Mouse (Mus musculus): Measurements from ENCODE around the gene Samd5. TPM values are rescaled to one million over a fixed set of nuclear protein-coding genes. Genes with fewer than 3 reads are reported as not detected.
A peak's percentile ranks its signal among the peaks of the same experiment; 100 is the strongest.

Gene Samd5
- 5.4 TPM in 2 replicates for polyA plus RNA-seq (2015; fragmentation: Nextera tagmentation; extraction: Ambion mirVana)

- ATAC-seq (ENCODE audit: insufficient read depth, low FRiP score) = peak; percentile 85
- H3K4me2 ChIP-seq (ENCODE audit: low read depth, low read length) = peak within 1 kb of the TSS; percentile 92
- peak within 1 kb of the TSS; percentile 83 for H3K9ac ChIP-seq (ENCODE audit: low read length)
- WGBS = under 1% methylated on average over 88 of the region's 91 CpGs
- peak within 1 kb of the TSS; percentile 62 for H3K27ac ChIP-seq (ENCODE audit: low read length)
- no peaks in the 10 kb centered on the region; the same call in 1 of the 2 replicates for H3K27me3 ChIP-seq (ENCODE audit: control insufficient read depth, insufficient read depth, low read length)
- peak within 1 kb of the TSS; percentile 79 for H3K4me3 ChIP-seq (replicated peaks; ENCODE audit: low read length)
- peaks cover 11% of the 10 kb centered on the region for H3K4me1 ChIP-seq (ENCODE audit: control insufficient read depth, insufficient read depth, low read length)
- no peaks in the 10 kb centered on the region for H3K36me3 ChIP-seq (ENCODE audit: control insufficient read depth, insufficient read depth, low read length)
- H3K9me3 ChIP-seq (replicated peaks; ENCODE audit: control insufficient read depth, low read length) = no peaks in the 10 kb centered on the region
Observed at GRCm38 (mm10) chr10:9674561-9675521, at the start of gene Samd5. Samd5 (minus strand) TSS chr10:9675208.

- Histone ChIP-seq H3K9ac (ENCODE audit: low read length) (no peak overlapping the region), H3K4me3 (replicated peaks; ENCODE audit: low read length) (no peak overlapping the region)
- ATAC-seq (ENCODE audit: insufficient read depth, low FRiP score) = peak; percentile 68
Observed at GRCm38 (mm10) chr10:9722519-9723303, 47.7 kb upstream of the Samd5 start.

GRCm38 (mm10) chr10:9720027-9720426 is 45.0 kb upstream of the Samd5 start:
- no peaks in the 10 kb centered on the region for H3K9me3 ChIP-seq (replicated peaks; ENCODE audit: control insufficient read depth, low read length)
- H3K9ac ChIP-seq (ENCODE audit: low read length) = no peak overlapping the region
- H3K4me1 ChIP-seq (ENCODE audit: control insufficient read depth, insufficient read depth, low read length) = peaks cover 8% of the 10 kb centered on the region
- H3K36me3 ChIP-seq (ENCODE audit: control insufficient read depth, insufficient read depth, low read length) = no peaks in the 10 kb centered on the region
- ATAC-seq (ENCODE audit: insufficient read depth, low FRiP score) = no peak
- H3K4me3 ChIP-seq (replicated peaks; ENCODE audit: low read length) = no peak overlapping the region
- WGBS = 64% methylated on average over 5 of the region's 5 CpGs
- H3K27ac ChIP-seq (ENCODE audit: low read length) = no peak overlapping the region
- no peaks in the 10 kb centered on the region for H3K27me3 ChIP-seq (ENCODE audit: control insufficient read depth, insufficient read depth, low read length)
- H3K4me2 ChIP-seq (ENCODE audit: low read depth, low read length) = no peak overlapping the region

More at GRCm38 (mm10) chr10:9722519-9723303, 47.7 kb upstream of the Samd5 start:
- H3K27me3 ChIP-seq (ENCODE audit: control insufficient read depth, insufficient read depth, low read length) = no peaks in the 10 kb centered on the region
- WGBS = 70% methylated on average over 9 of the region's 11 CpGs
- peaks cover 7% of the 10 kb centered on the region for H3K4me1 ChIP-seq (ENCODE audit: control insufficient read depth, insufficient read depth, low read length)
- H3K4me2 ChIP-seq (ENCODE audit: low read depth, low read length) = no peak overlapping the region
- no peak overlapping the region; the same call in 1 of the 2 replicates for H3K27ac ChIP-seq (ENCODE audit: low read length)
- H3K36me3 ChIP-seq (ENCODE audit: control insufficient read depth, insufficient read depth, low read length) = no peaks in the 10 kb centered on the region
- no peaks in the 10 kb centered on the region for H3K9me3 ChIP-seq (replicated peaks; ENCODE audit: control insufficient read depth, low read length)

- Histone ChIP-seq H3K9me3 (replicated peaks; ENCODE audit: control insufficient read depth, low read length) (no peaks in the 10 kb centered on the region), H3K4me2 (ENCODE audit: low read depth, low read length) (no peak overlapping the region), H3K4me1 (ENCODE audit: control insufficient read depth, insufficient read depth, low read length) (peaks cover 8% of the 10 kb centered on the region), H3K27me3 (ENCODE audit: control insufficient read depth, insufficient read depth, low read length) (no peaks in the 10 kb centered on the region), H3K9ac (ENCODE audit: low read length) (no peak overlapping the region), H3K4me3 (replicated peaks; ENCODE audit: low read length) (no peak overlapping the region), H3K27ac (ENCODE audit: low read length) (peak overlapping the region; percentile 67; the same call in 1 of the 2 replicates), H3K36me3 (ENCODE audit: control insufficient read depth, insufficient read depth, low read length) (no peaks in the 10 kb centered on the region)
- WGBS = 31% methylated on average over 5 of the region's 5 CpGs
- ATAC-seq (ENCODE audit: insufficient read depth, low FRiP score) = peak; percentile 61; the same call in 1 of the 2 replicates
Observed at GRCm38 (mm10) chr10:9718086-9718485, 43.1 kb upstream of the Samd5 start.

- H3K4me1 ChIP-seq (ENCODE audit: control insufficient read depth, insufficient read depth, low read length) = no peaks in the 10 kb centered on the region
- no peaks in the 10 kb centered on the region for H3K27me3 ChIP-seq (ENCODE audit: control insufficient read depth, insufficient read depth, low read length)
- WGBS = 64% methylated on average over 1 of the region's 1 CpGs
- ATAC-seq (ENCODE audit: insufficient read depth, low FRiP score) = no peak
- H3K4me2 ChIP-seq (ENCODE audit: low read depth, low read length) = no peak overlapping the region
- H3K9ac ChIP-seq (ENCODE audit: low read length) = no peak overlapping the region
- H3K9me3 ChIP-seq (replicated peaks; ENCODE audit: control insufficient read depth, low read length) = no peaks in the 10 kb centered on the region
- no peak overlapping the region for H3K4me3 ChIP-seq (replicated peaks; ENCODE audit: low read length)
- H3K36me3 ChIP-seq (ENCODE audit: control insufficient read depth, insufficient read depth, low read length) = no peaks in the 10 kb centered on the region
- no peak overlapping the region for H3K27ac ChIP-seq (ENCODE audit: low read length)
Observed at GRCm38 (mm10) chr10:9704956-9705355, 29.9 kb upstream of the Samd5 start.

GRCm38 (mm10) chr10:9699071-9699761 is 24.2 kb upstream of the Samd5 start:
- no peaks in the 10 kb centered on the region for H3K27me3 ChIP-seq (ENCODE audit: control insufficient read depth, insufficient read depth, low read length)
- peak; percentile 94 for ATAC-seq (ENCODE audit: insufficient read depth, low FRiP score)
- H3K4me1 ChIP-seq (ENCODE audit: control insufficient read depth, insufficient read depth, low read length) = no peaks in the 10 kb centered on the region
- peak overlapping the region; percentile 29 for H3K4me2 ChIP-seq (ENCODE audit: low read depth, low read length)
- no peaks in the 10 kb centered on the region for H3K9me3 ChIP-seq (replicated peaks; ENCODE audit: control insufficient read depth, low read length)
- H3K4me3 ChIP-seq (replicated peaks; ENCODE audit: low read length) = 0 out of 2 replicates have a peak overlapping the region, but pooled peaks have one; percentile 5
- no peak overlapping the region for H3K9ac ChIP-seq (ENCODE audit: low read length)
- H3K36me3 ChIP-seq (ENCODE audit: control insufficient read depth, insufficient read depth, low read length) = no peaks in the 10 kb centered on the region
- 59% methylated on average over 22 of the region's 22 CpGs for WGBS
- H3K27ac ChIP-seq (ENCODE audit: low read length) = no peak overlapping the region

- no peak overlapping the region for H3K4me3 ChIP-seq (replicated peaks; ENCODE audit: low read length)
- no peaks in the 10 kb centered on the region for H3K9me3 ChIP-seq (replicated peaks; ENCODE audit: control insufficient read depth, low read length)
- ATAC-seq (ENCODE audit: insufficient read depth, low FRiP score) = no peak
- H3K27me3 ChIP-seq (ENCODE audit: control insufficient read depth, insufficient read depth, low read length) = no peaks in the 10 kb centered on the region
- no peak overlapping the region for H3K4me2 ChIP-seq (ENCODE audit: low read depth, low read length)
- no peak overlapping the region for H3K9ac ChIP-seq (ENCODE audit: low read length)
- no peaks in the 10 kb centered on the region for H3K4me1 ChIP-seq (ENCODE audit: control insufficient read depth, insufficient read depth, low read length)
- WGBS = 83% methylated on average over 9 of the region's 9 CpGs
- H3K27ac ChIP-seq (ENCODE audit: low read length) = no peak overlapping the region
- H3K36me3 ChIP-seq (ENCODE audit: control insufficient read depth, insufficient read depth, low read length) = no peaks in the 10 kb centered on the region
Observed at GRCm38 (mm10) chr10:9698141-9698540, 23.1 kb upstream of the Samd5 start.

GRCm38 (mm10) chr10:9696543-9697141 is 21.6 kb upstream of the Samd5 start:
- no peaks in the 10 kb centered on the region for H3K27me3 ChIP-seq (ENCODE audit: control insufficient read depth, insufficient read depth, low read length)
- no peak overlapping the region for H3K4me3 ChIP-seq (replicated peaks; ENCODE audit: low read length)
- 61% methylated on average over 6 of the region's 6 CpGs for WGBS
- H3K4me1 ChIP-seq (ENCODE audit: control insufficient read depth, insufficient read depth, low read length) = no peaks in the 10 kb centered on the region
- ATAC-seq (ENCODE audit: insufficient read depth, low FRiP score) = no peak
- no peak overlapping the region for H3K9ac ChIP-seq (ENCODE audit: low read length)
- no peak overlapping the region for H3K4me2 ChIP-seq (ENCODE audit: low read depth, low read length)
- no peak overlapping the region for H3K27ac ChIP-seq (ENCODE audit: low read length)
- H3K9me3 ChIP-seq (replicated peaks; ENCODE audit: control insufficient read depth, low read length) = no peaks in the 10 kb centered on the region
- no peaks in the 10 kb centered on the region for H3K36me3 ChIP-seq (ENCODE audit: control insufficient read depth, insufficient read depth, low read length)
